ENCODE assay signal across 7 mouse cellular contexts in genomic region chr1:144003416-144003815, GRCm38 (mm10). TPM values are rescaled to one million over a fixed set of nuclear protein-coding genes. Genes with fewer than 3 reads are reported as not detected.
DNase-seq lines count a peak whose midpoint lies in the region; ATAC-seq lines count a peak whose summit lies in the region.

No protein-coding gene starts in this region.

- H3K4me2 ChIP-seq in neural tube, embryonic 11.5 days (ENCODE audit: low read depth), result peak overlapping the region; percentile 65
- H3K4me2 ChIP-seq in midbrain, embryonic 14.5 days (ENCODE audit: low read length), result peak overlapping the region; percentile 96

- intact Hi-C loops in left cerebral cortex, postnatal 14 days (cut with DNase I), result loop anchor here (5.0 to 10.0 kb wide), 3 partner anchors 86 to 371 kb away; no protein-coding TSS in a partner anchor

- peak; percentile 10; the same call in 1 of the 2 replicates for ATAC-seq in neural tube, embryonic 11.5 days (ENCODE audit: insufficient read depth, low FRiP score, low TSS enrichment)
- ATAC-seq in midbrain, embryonic 14.5 days (ENCODE audit: low FRiP score, low TSS enrichment), result peak; percentile 19; the same call in 1 of the 2 replicates

- no peak for DNase-seq in neural tube, embryonic 11.5 days (ENCODE audit: low spot score)
- no peak for DNase-seq in neural tube, embryonic 10.5 days (ENCODE audit: extremely low spot score, low spot score)
- DNase-seq in cerebellum, adult 8-10 months, result peak; percentile 41
- DNase-seq in frontal cortex, postnatal 36 days (ENCODE audit: low spot score in 2 of 2), result peak; percentile 62 to 73
- peak; percentile 58 to 64 for DNase-seq in left cerebral cortex, postnatal 14 days (ENCODE audit: low spot score in 2 of 2)
- peak; percentile 72 for DNase-seq in midbrain, embryonic 14.5 days
- DNase-seq in thymus, postnatal 10 days (ENCODE audit: low spot score in 2 of 2), result peak; percentile 14 to 20

- H3K27ac ChIP-seq in neural tube, embryonic 11.5 days (ENCODE audit: low read depth, low read length), result no peak overlapping the region
- peak overlapping the region; percentile 91 for H3K27ac ChIP-seq in midbrain, embryonic 14.5 days (replicated peaks; ENCODE audit: low read depth, low read length)

- H3K9ac ChIP-seq in neural tube, embryonic 11.5 days (ENCODE audit: low read length), result peak overlapping the region; percentile 71
- peak overlapping the region; percentile 81 for H3K9ac ChIP-seq in midbrain, embryonic 14.5 days (replicated peaks; ENCODE audit: low read length)

- H3K4me3 ChIP-seq in neural tube, embryonic 11.5 days (ENCODE audit: low read depth, low read length), result peak overlapping the region; percentile 53
- peak overlapping the region; percentile 86 for H3K4me3 ChIP-seq in midbrain, embryonic 14.5 days (replicated peaks; ENCODE audit: low read depth, low read length)

- H3K27me3 ChIP-seq in neural tube, embryonic 11.5 days (ENCODE audit: control insufficient read depth, insufficient read depth, low read length), result no peaks in the 10 kb centered on the region
- H3K27me3 ChIP-seq in midbrain, embryonic 14.5 days (ENCODE audit: control insufficient read depth, insufficient read depth, low read length), result no peaks in the 10 kb centered on the region

- WGBS in neural tube, embryonic 11.5 days, result 8% methylated on average over 10 of the region's 10 CpGs
- WGBS in midbrain, embryonic 14.5 days, result under 1% methylated on average over 10 of the region's 10 CpGs

- 0 out of 2 replicates have a peak, but pooled peaks cover 2% of the 10 kb centered on the region for H3K4me1 ChIP-seq in neural tube, embryonic 11.5 days (ENCODE audit: control insufficient read depth, insufficient read depth, low read length)
- H3K4me1 ChIP-seq in midbrain, embryonic 14.5 days (ENCODE audit: control insufficient read depth, insufficient read depth, low read length), result peaks cover 17% of the 10 kb centered on the region

- no peaks in the 10 kb centered on the region for H3K9me3 ChIP-seq in neural tube, embryonic 11.5 days (ENCODE audit: control insufficient read depth, low read length)
- H3K9me3 ChIP-seq in midbrain, embryonic 14.5 days (ENCODE audit: control insufficient read depth, low read length), result no peaks in the 10 kb centered on the region

- H3K36me3 ChIP-seq in neural tube, embryonic 11.5 days (ENCODE audit: control insufficient read depth, insufficient read depth, low read length), result no peaks in the 10 kb centered on the region
- peaks cover 21% of the 10 kb centered on the region for H3K36me3 ChIP-seq in midbrain, embryonic 14.5 days (ENCODE audit: control insufficient read depth, insufficient read depth, low read length)

RNA-seq across cellular contexts. Expression of gene Rgs2, which starts 0.5 kb away (rescaled TPM):
- polyA plus RNA-seq in neural tube, embryonic 11.5 days (2014; fragmentation: Nextera tagmentation; extraction: Ambion mirVana), result 53.3 and 57.7 TPM in 2 replicates
- total RNA-seq in left cerebral cortex, postnatal 14 days (2021), result 10 to 100 TPM; 52.5 to 64.5 TPM
- polyA plus RNA-seq in midbrain, embryonic 14.5 days (2014; fragmentation: Nextera tagmentation; extraction: Ambion mirVana), result 123 and 132 TPM in 2 replicates

Comparison
In these comparisons a context has a peak if more than half of its experiments do, and no peak if none do; other contexts are left out.
1. DNase-seq: peak in cerebellum, adult 8-10 months (single experiment), frontal cortex, postnatal 36 days (2 of 2), left cerebral cortex, postnatal 14 days (2 of 2), midbrain, embryonic 14.5 days (single experiment) and thymus, postnatal 10 days (2 of 2); none in neural tube, embryonic 11.5 days (single experiment) and neural tube, embryonic 10.5 days (single experiment).